In the genomic region with DNA sequence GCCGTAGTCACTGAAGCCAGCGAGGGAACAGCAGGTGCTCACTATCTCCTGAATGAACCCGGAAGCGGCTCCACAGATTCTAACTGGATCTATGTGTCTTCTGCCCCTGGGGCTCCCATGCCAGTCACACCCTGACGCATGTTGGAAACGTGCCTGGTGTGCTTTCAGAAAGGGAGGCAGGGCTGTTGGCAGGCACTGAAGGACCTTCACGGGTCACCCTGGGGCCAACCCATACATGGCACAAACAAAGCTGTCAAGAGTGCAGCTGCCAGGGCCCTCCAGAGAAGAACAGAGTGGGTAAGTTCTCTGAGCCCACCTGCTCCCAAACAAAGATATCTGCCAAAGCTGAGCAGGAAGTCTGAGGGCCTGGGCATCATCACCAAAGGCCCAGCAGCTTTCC, we compare ENCODE assay signal across 10 mouse cellular contexts. TPM values are rescaled to one million over a fixed set of nuclear protein-coding genes. Genes with fewer than 3 reads are reported as not detected.
DNase-seq lines count a peak whose midpoint lies in the region; ATAC-seq lines count a peak whose summit lies in the region.
"Had no signal": no experiment of that assay in that cellular context is flagged by ENCODE, and none has a peak within 500 bp of the region (broad histone marks: within the 10 kb centered on the region; RNA-seq: fewer than 3 reads in every experiment).

No protein-coding gene starts in this region.

- no peak overlapping the region for H3K4me3 ChIP-seq in heart, embryonic 12.5 days
- H3K4me3 ChIP-seq in heart, embryonic 15.5 days = no peak overlapping the region
- H3K4me3 ChIP-seq: layer of hippocampus, adult 2 months; myocyte had no signal

- no peak overlapping the region for H3K4me2 ChIP-seq in heart, embryonic 12.5 days
- H3K4me2 ChIP-seq in heart, embryonic 15.5 days = peak overlapping the region; percentile 19; the same call in 1 of the 2 replicates

- H3K4me1 ChIP-seq in heart, embryonic 12.5 days (replicated peaks) = peaks cover 38% of the 10 kb centered on the region
- peaks cover 48% of the 10 kb centered on the region for H3K4me1 ChIP-seq in heart, embryonic 15.5 days (replicated peaks)

- no peak overlapping the region for H3K27ac ChIP-seq in heart, embryonic 12.5 days (ENCODE audit: poor library complexity, severe bottlenecking)
- H3K27ac ChIP-seq in heart, embryonic 15.5 days = peak overlapping the region; percentile 61
- H3K27ac ChIP-seq: layer of hippocampus, adult 2 months had no signal

- H3K9ac ChIP-seq in heart, embryonic 12.5 days = no peak overlapping the region
- H3K9ac ChIP-seq in heart, embryonic 15.5 days = no peak overlapping the region

- no peaks in the 10 kb centered on the region for H3K27me3 ChIP-seq in heart, embryonic 12.5 days (replicated peaks)
- H3K27me3 ChIP-seq in heart, embryonic 15.5 days = no peaks in the 10 kb centered on the region; the same call in 1 of the 2 replicates

- H3K9me3 ChIP-seq in heart, embryonic 12.5 days (replicated peaks) = no peaks in the 10 kb centered on the region
- no peaks in the 10 kb centered on the region for H3K9me3 ChIP-seq in heart, embryonic 15.5 days (replicated peaks)

- peak; percentile 97 for DNase-seq in heart, adult 11 months
- DNase-seq in adrenal gland, adult (ENCODE audit: inconsistent age in 2 of 2, low spot score in 1 of 2) = peak; percentile 78 to 88
- peak; percentile 81 to 90 for DNase-seq in lung, adult 18-20 months
- DNase-seq in frontal cortex, postnatal 25 days (ENCODE audit: low spot score in 2 of 2) = no peak
- no peak for DNase-seq in layer of hippocampus, adult 18-20 months (ENCODE audit: low spot score in 2 of 2)
- no peak for DNase-seq in MN1 (ENCODE audit: low spot score)

- H3K36me3 ChIP-seq in heart, embryonic 12.5 days = no peaks in the 10 kb centered on the region
- no peaks in the 10 kb centered on the region for H3K36me3 ChIP-seq in heart, embryonic 15.5 days

- WGBS in heart, embryonic 12.5 days = 68% methylated on average over 7 of the region's 7 CpGs
- WGBS in heart, embryonic 15.5 days = 39% methylated on average over 7 of the region's 7 CpGs

- ATAC-seq in heart, embryonic 12.5 days (ENCODE audit: insufficient number of reproducible peaks, low FRiP score) = no peak
- ATAC-seq in heart, embryonic 15.5 days (replicated peaks; ENCODE audit: insufficient number of reproducible peaks, insufficient read depth, low FRiP score, low read depth) = peak; percentile 81

RNA-seq across cellular contexts. Expression of gene Rab17, which starts 1.9 kb away (rescaled TPM):
- 0.64 and 1.3 TPM in 2 replicates for polyA plus RNA-seq in heart, embryonic 12.5 days (2016; fragmentation: Nextera tagmentation; extraction: Ambion mirVana)
- polyA plus RNA-seq in heart, embryonic 15.5 days (2015; fragmentation: Nextera tagmentation; extraction: Ambion mirVana) = 2.9 and 3.0 TPM in 2 replicates
- not detected for total RNA-seq in layer of hippocampus, adult 18-20 months (2021)
- total RNA-seq: layer of hippocampus, adult 2 months had no signal
- polyA plus RNA-seq: myocyte had no signal

RNA-seq across cellular contexts. Expression of gene Prlh, which starts 14.7 kb away (rescaled TPM):
- polyA plus RNA-seq in heart, embryonic 12.5 days (2016; fragmentation: Nextera tagmentation; extraction: Ambion mirVana) = not detected in 2 replicates
- polyA plus RNA-seq in heart, embryonic 15.5 days (2015; fragmentation: Nextera tagmentation; extraction: Ambion mirVana) = not detected in 2 replicates
- not detected for total RNA-seq in layer of hippocampus, adult 18-20 months (2021)
- total RNA-seq: layer of hippocampus, adult 2 months had no signal
- polyA plus RNA-seq: myocyte had no signal

RNA-seq across cellular contexts. Expression of gene Lrrfip1, which starts 31.0 kb away (rescaled TPM):
- 151 and 161 TPM in 2 replicates for polyA plus RNA-seq in heart, embryonic 12.5 days (2016; fragmentation: Nextera tagmentation; extraction: Ambion mirVana)
- 136 and 149 TPM in 2 replicates for polyA plus RNA-seq in heart, embryonic 15.5 days (2015; fragmentation: Nextera tagmentation; extraction: Ambion mirVana)
- 10 to 100 TPM; 68.3 to 69.9 TPM for total RNA-seq in layer of hippocampus, adult 18-20 months (2021)

RNA-seq across cellular contexts. Expression of gene Mlph, which starts 52.7 kb away (rescaled TPM):
- 0.31 and 0.35 TPM in 2 replicates for polyA plus RNA-seq in heart, embryonic 12.5 days (2016; fragmentation: Nextera tagmentation; extraction: Ambion mirVana)
- polyA plus RNA-seq in heart, embryonic 15.5 days (2015; fragmentation: Nextera tagmentation; extraction: Ambion mirVana) = 0.42 and 0.44 TPM in 2 replicates
- 1 to 10 TPM; 2.7 to 2.8 TPM for total RNA-seq in layer of hippocampus, adult 18-20 months (2021)

Comparison
In these comparisons a context has a peak if more than half of its experiments do, and no peak if none do; other contexts are left out.
1. DNase-seq: peak in heart, adult 11 months (single experiment), adrenal gland, adult (2 of 2) and lung, adult 18-20 months (2 of 2); none in frontal cortex, postnatal 25 days (0 of 2), layer of hippocampus, adult 18-20 months (0 of 2) and MN1 (single experiment).